Mouse (Mus musculus): ENCODE data around the gene Wnt5a. TPM values are rescaled to one million over a fixed set of nuclear protein-coding genes. Genes with fewer than 3 reads are reported as not detected.

Wnt5a gene
- polyA plus RNA-seq, 1 experiment from 2014 or later = 0.14 TPM

DNA sequence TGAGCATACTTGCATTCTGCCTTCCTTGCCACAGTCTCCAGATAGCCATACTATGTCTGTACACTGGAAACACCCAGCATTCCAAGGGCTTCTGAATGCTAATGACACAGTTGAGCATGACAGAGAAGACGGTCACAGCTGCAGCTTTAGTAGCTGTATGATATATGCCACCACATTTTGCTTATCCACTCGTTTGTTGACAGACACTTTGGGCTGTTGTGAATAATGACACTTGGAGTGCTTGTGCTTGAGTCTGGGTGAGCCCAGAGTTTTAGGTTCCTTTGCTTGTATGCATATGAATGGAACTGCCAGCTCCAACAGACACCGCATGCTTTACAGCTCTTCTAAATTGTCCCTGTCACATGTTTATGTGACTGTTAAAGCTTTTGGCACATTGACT is 29.5 kb upstream of the Wnt5a start:
- ATAC-seq (no peak), DNase-seq (no peak)
- WGBS (ENCODE audit: insufficient replicate concordance) = 72% methylated on average over 3 of the region's 3 CpGs
- H3K36me3 ChIP-seq (replicated peaks; ENCODE audit: insufficient read depth, low read length) = no peaks in the 10 kb centered on the region
- TF ChIP-seq CTCF (IDR thresholded peaks at IDR 0.05; ENCODE audit: low read depth) (no peak), EP300 (IDR thresholded peaks at IDR 0.05; ENCODE audit: low read depth) (no peak)
- no peaks in the 10 kb centered on the region for H3K9me3 ChIP-seq (ENCODE audit: low read length)
- H3K4me2 ChIP-seq (ENCODE audit: low read depth, low read length) = no peak overlapping the region
- H3K27me3 ChIP-seq (ENCODE audit: insufficient read depth, low read length) = no peaks in the 10 kb centered on the region
- no peak overlapping the region for H3K4me3 ChIP-seq (ENCODE audit: low read depth, low read length)
- no peak overlapping the region for H3K27ac ChIP-seq (ENCODE audit: low read depth)
- no peak overlapping the region for H3K9ac ChIP-seq (replicated peaks)
- no peaks in the 10 kb centered on the region for H3K4me1 ChIP-seq (ENCODE audit: insufficient read depth)

DNA sequence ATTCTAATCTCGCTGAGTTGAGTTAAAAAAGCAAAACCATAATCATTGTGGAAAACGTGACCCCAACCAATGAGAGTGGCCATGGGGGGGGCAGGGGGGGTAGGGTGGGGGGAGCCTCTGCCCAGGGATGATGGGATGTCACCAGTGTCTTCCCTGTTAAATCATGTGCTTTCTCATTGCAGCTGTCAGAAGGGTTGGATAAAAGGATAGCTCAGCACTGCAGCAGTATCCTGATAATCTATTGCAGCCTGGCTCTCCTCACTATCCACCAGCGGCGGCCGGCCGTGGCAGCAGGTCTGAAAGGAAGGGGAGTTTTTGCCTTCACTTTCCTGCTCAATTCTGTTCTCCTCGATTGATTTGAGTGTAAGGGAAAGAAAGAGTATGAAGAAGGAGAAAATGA is 29.1 kb upstream of the Wnt5a start:
- 44% methylated on average over 7 of the region's 7 CpGs for WGBS (ENCODE audit: insufficient replicate concordance)
- DNase-seq (no peak), ATAC-seq (no peak)
- Histone ChIP-seq H3K4me1 (ENCODE audit: insufficient read depth) (no peaks in the 10 kb centered on the region), H3K9ac (replicated peaks) (no peak overlapping the region), H3K27me3 (ENCODE audit: insufficient read depth, low read length) (no peaks in the 10 kb centered on the region), H3K9me3 (ENCODE audit: low read length) (no peaks in the 10 kb centered on the region), H3K36me3 (replicated peaks; ENCODE audit: insufficient read depth, low read length) (no peaks in the 10 kb centered on the region), H3K4me2 (ENCODE audit: low read depth, low read length) (no peak overlapping the region), H3K4me3 (ENCODE audit: low read depth, low read length) (no peak overlapping the region), H3K27ac (ENCODE audit: low read depth) (no peak overlapping the region)
- TF ChIP-seq CTCF (IDR thresholded peaks at IDR 0.05; ENCODE audit: low read depth) (no peak), EP300 (IDR thresholded peaks at IDR 0.05; ENCODE audit: low read depth) (no peak)

GRCm38 (mm10) chr14:28476746-28477145 is 27.8 kb upstream of the Wnt5a start:
- no peaks in the 10 kb centered on the region for H3K27me3 ChIP-seq (ENCODE audit: insufficient read depth, low read length)
- H3K4me3 ChIP-seq (ENCODE audit: low read depth, low read length) = no peak overlapping the region
- 66% methylated on average over 3 of the region's 3 CpGs for WGBS (ENCODE audit: insufficient replicate concordance)
- no peak overlapping the region for H3K4me2 ChIP-seq (ENCODE audit: low read depth, low read length)
- H3K27ac ChIP-seq (ENCODE audit: low read depth) = no peak overlapping the region
- DNase-seq = no peak
- no peak for TF ChIP-seq EP300 (IDR thresholded peaks at IDR 0.05; ENCODE audit: low read depth)
- no peak for TF ChIP-seq CTCF (IDR thresholded peaks at IDR 0.05; ENCODE audit: low read depth)
- H3K36me3 ChIP-seq (replicated peaks; ENCODE audit: insufficient read depth, low read length) = no peaks in the 10 kb centered on the region
- H3K9me3 ChIP-seq (ENCODE audit: low read length) = no peaks in the 10 kb centered on the region
- no peaks in the 10 kb centered on the region for H3K4me1 ChIP-seq (ENCODE audit: insufficient read depth)
- ATAC-seq = no peak
- no peak overlapping the region for H3K9ac ChIP-seq (replicated peaks)

DNA sequence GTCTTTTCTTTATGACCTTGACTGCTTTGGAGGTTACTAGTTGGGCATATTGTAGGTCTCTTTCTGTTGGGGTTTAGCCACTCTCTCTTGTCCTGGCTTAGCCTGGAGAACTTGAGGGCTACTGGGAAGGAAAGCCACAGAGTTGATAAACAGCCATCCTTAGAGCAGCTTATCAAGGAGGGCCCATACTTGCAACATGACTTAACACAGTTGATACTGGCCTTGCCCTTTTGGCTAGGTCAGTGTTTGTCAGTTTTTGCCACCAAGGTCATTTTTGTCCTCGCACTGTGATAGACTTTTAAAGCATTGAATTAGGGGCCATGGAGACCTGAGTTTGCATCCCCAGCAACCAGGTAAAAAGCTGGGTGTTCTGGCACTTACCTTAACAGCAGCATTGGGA is 23.7 kb upstream of the Wnt5a start:
- Histone ChIP-seq H3K9me3 (ENCODE audit: low read length) (no peaks in the 10 kb centered on the region), H3K27ac (ENCODE audit: low read depth) (no peak overlapping the region), H3K9ac (replicated peaks) (no peak overlapping the region), H3K36me3 (replicated peaks; ENCODE audit: insufficient read depth, low read length) (no peaks in the 10 kb centered on the region), H3K4me3 (ENCODE audit: low read depth, low read length) (no peak overlapping the region), H3K4me2 (ENCODE audit: low read depth, low read length) (no peak overlapping the region), H3K27me3 (ENCODE audit: insufficient read depth, low read length) (no peaks in the 10 kb centered on the region), H3K4me1 (ENCODE audit: insufficient read depth) (no peaks in the 10 kb centered on the region)
- 74% methylated on average over 1 of the region's 1 CpGs for WGBS (ENCODE audit: insufficient replicate concordance)
- no peak for ATAC-seq
- no peak for TF ChIP-seq CTCF (IDR thresholded peaks at IDR 0.05; ENCODE audit: low read depth)
- no peak for TF ChIP-seq EP300 (IDR thresholded peaks at IDR 0.05; ENCODE audit: low read depth)
- no peak for DNase-seq

DNA sequence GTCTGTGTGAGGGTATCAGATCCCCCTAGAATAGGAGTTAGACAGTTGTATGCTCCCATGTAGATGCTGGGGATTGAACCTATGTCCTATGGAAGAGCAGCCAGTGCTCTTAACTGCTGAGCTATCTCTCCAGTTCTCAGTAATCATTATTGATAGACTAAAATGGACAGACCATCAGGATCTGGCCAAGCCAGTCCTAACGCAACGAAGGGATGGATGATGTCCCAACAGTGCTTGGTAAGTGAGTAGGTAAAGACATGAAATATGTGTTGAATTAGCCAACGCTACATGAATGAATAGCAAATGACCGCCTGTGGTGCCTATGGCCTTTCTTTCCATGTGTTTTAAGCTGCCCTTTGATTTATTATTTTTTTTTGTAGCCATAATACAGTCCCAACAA is 10.7 kb upstream of the Wnt5a start:
- Histone ChIP-seq H3K4me3 (ENCODE audit: low read depth, low read length) (no peak overlapping the region), H3K36me3 (replicated peaks; ENCODE audit: insufficient read depth, low read length) (no peaks in the 10 kb centered on the region), H3K4me2 (ENCODE audit: low read depth, low read length) (no peak overlapping the region), H3K27me3 (ENCODE audit: insufficient read depth, low read length) (no peaks in the 10 kb centered on the region), H3K27ac (ENCODE audit: low read depth) (no peak overlapping the region), H3K9ac (replicated peaks) (no peak overlapping the region), H3K9me3 (ENCODE audit: low read length) (no peaks in the 10 kb centered on the region), H3K4me1 (ENCODE audit: insufficient read depth) (no peaks in the 10 kb centered on the region)
- 82% methylated on average over 4 of the region's 4 CpGs for WGBS (ENCODE audit: insufficient replicate concordance)
- no peak for ATAC-seq
- DNase-seq = no peak
- no peak for TF ChIP-seq CTCF (IDR thresholded peaks at IDR 0.05; ENCODE audit: low read depth)
- TF ChIP-seq EP300 (IDR thresholded peaks at IDR 0.05; ENCODE audit: low read depth) = no peak

DNA sequence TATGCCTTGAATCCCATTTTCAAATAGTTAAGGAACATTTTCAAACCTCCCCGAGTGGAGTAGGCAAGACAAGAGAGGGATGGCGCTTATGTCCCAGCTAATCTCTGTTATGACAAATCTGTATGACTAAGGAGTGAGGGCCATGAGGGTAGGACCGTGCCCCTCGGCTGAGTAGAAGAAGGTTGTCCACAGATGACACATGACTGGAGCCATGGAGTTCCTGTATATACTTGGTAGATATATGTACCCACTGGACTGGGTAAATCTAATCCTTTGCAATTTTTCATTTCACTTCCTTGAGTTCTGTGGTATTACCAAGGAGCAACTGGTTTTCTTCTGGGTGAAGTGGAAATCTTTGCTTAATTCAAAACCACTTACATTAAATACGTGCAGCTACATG is 10.3 kb upstream of the Wnt5a start:
- Histone ChIP-seq H3K9me3 (ENCODE audit: low read length) (no peaks in the 10 kb centered on the region), H3K4me2 (ENCODE audit: low read depth, low read length) (no peak overlapping the region), H3K4me1 (ENCODE audit: insufficient read depth) (no peaks in the 10 kb centered on the region), H3K4me3 (ENCODE audit: low read depth, low read length) (no peak overlapping the region), H3K9ac (replicated peaks) (no peak overlapping the region), H3K27ac (ENCODE audit: low read depth) (no peak overlapping the region), H3K36me3 (replicated peaks; ENCODE audit: insufficient read depth, low read length) (no peaks in the 10 kb centered on the region), H3K27me3 (ENCODE audit: insufficient read depth, low read length) (no peaks in the 10 kb centered on the region)
- 76% methylated on average over 5 of the region's 5 CpGs for WGBS (ENCODE audit: insufficient replicate concordance)
- DNase-seq = no peak
- no peak for TF ChIP-seq CTCF (IDR thresholded peaks at IDR 0.05; ENCODE audit: low read depth)
- no peak for TF ChIP-seq EP300 (IDR thresholded peaks at IDR 0.05; ENCODE audit: low read depth)
- no peak for ATAC-seq
